Mouse (Mus musculus) liver, embryonic 16.5 days (tissue): Measurements from ENCODE around the gene Gm498. TPM values are rescaled to one million over a fixed set of nuclear protein-coding genes. Genes with fewer than 3 reads are reported as not detected.

ENCODE experiments used
- ATAC-seq: fragments of 200-750 bp; cut with Nextera tagmentation; 2 replicates; pipeline ENCODE4 v1.8.0; 2017; ENCODE audit warnings: low read depth, mild to moderate bottlenecking, moderate number of reproducible peaks, moderate library complexity
- H3K27ac ChIP-seq: fragments of 300-500 bp; sonication (generic); 2 replicates; pipeline ENCODE4 v1.5.1; 2014; ENCODE audit warnings: mild to moderate bottlenecking, low read length
- H3K27me3 ChIP-seq: fragments of 300-500 bp; sonication (generic); 2 replicates; pipeline ENCODE4 v1.6.1; 2014; ENCODE audit warnings: low read depth, low read length, mixed read lengths; ENCODE audit not compliant: control insufficient read depth, insufficient read depth
- H3K36me3 ChIP-seq: fragments of 300-500 bp; sonication (generic); 2 replicates; pipeline ENCODE4 v1.6.1; 2014; ENCODE audit warnings: mild to moderate bottlenecking; ENCODE audit not compliant: control insufficient read depth, insufficient read depth
- H3K4me1 ChIP-seq: fragments of 300-500 bp; sonication (generic); 2 replicates; pipeline ENCODE4 v1.6.1; 2014; ENCODE audit warnings: low read depth, low read length, mixed read lengths; ENCODE audit not compliant: control insufficient read depth
- H3K4me2 ChIP-seq: fragments of 300-500 bp; sonication (generic); 2 replicates; pipeline ENCODE4 v1.6.1; 2014; ENCODE audit warnings: low read depth, low read length, mixed read lengths
- H3K4me3 ChIP-seq: fragments of 300-500 bp; sonication (generic); 2 replicates; pipeline ENCODE4 v1.5.1; 2014; ENCODE audit warnings: low read depth, mild to moderate bottlenecking, low read length
- H3K9ac ChIP-seq: fragments of 300-500 bp; sonication (generic); 2 replicates; pipeline ENCODE4 v1.6.1; 2014; ENCODE audit warnings: low read depth, low read length
- H3K9me3 ChIP-seq: fragments of 300-500 bp; sonication (generic); replicated peaks from 2 replicates; pipeline ENCODE4 v1.6.1; 2016; ENCODE audit warnings: low read length; ENCODE audit not compliant: control insufficient read depth
- WGBS: fragments of 180-500 bp; shearing (Covaris S2); extraction: QIAGEN DNeasy Blood & Tissue Kit; methylation state at CpG from one replicate; pipeline ENCODE4 v1.1.7; 2014; ENCODE audit not compliant: insufficient replicate concordance; 5-methylcytosine and 5-hydroxymethylcytosine counted together
- polyA plus RNA-seq: library from polyadenylated mRNA; unstranded; fragments of >200 nt; fragmentation: Nextera tagmentation; extraction: Ambion mirVana; gene quantifications from 2 replicates; pipeline ENCODE4 v1.2.1, GENCODE M21; 2015

Gene Gm498
- polyA plus RNA-seq, 1 experiment from 2014 or later, result not detected

DNA sequence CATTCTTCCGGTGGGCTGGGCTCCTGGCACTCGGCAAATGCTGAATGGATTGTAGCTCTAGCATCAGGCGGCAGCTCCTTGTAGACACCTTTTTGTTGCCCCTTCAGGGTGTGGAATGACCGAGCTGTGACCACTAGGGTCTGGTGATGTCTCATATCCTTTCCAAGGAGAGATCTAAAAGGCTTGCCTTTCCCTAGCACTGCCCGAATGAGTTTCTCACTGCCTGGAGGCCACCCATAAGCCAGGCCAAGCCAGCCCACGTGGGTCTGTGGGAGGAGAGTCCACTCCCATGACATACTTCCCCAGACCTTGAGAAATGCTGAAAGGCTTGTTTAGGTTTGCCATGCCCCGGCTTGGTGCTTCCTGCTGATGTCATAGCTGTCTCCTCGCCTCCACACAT, 34.4 kb upstream of the Gm498 start:
- H3K27me3 ChIP-seq, result no peaks in the 10 kb centered on the region
- no peaks in the 10 kb centered on the region for H3K9me3 ChIP-seq
- H3K4me3 ChIP-seq, result no peak overlapping the region
- peaks cover 17% of the 10 kb centered on the region for H3K4me1 ChIP-seq
- no peak overlapping the region for H3K4me2 ChIP-seq
- no peak for ATAC-seq
- no peak overlapping the region for H3K9ac ChIP-seq
- H3K27ac ChIP-seq, result no peak overlapping the region
- no peaks in the 10 kb centered on the region for H3K36me3 ChIP-seq
- WGBS, result 64% methylated on average over 8 of the region's 8 CpGs

DNA sequence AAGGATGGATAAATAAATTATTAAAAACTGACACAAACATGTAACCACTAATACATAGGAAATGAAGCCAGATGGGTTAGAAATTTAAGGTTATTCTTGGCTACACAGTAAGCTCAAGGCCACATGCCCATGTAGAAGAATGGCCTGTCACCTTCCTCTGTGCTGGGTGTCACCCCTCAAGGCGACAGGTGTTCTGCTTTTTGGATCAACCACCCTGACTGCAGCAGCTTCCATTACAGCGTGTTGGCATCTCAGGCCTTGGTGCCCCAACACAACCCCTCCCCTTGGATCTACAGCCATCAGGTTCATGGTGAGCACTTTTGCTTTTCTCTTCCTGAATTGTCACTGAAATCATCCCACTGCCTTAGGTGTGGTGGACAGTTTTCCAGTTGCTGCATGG, 34.0 kb upstream of the Gm498 start:
- Histone ChIP-seq H3K27me3 (no peaks in the 10 kb centered on the region), H3K4me2 (no peak overlapping the region), H3K4me1 (peaks cover 17% of the 10 kb centered on the region), H3K4me3 (no peak overlapping the region), H3K9me3 (no peaks in the 10 kb centered on the region), H3K27ac (no peak overlapping the region), H3K36me3 (no peaks in the 10 kb centered on the region), H3K9ac (no peak overlapping the region)
- 77% methylated on average over 2 of the region's 2 CpGs for WGBS
- no peak for ATAC-seq

DNA sequence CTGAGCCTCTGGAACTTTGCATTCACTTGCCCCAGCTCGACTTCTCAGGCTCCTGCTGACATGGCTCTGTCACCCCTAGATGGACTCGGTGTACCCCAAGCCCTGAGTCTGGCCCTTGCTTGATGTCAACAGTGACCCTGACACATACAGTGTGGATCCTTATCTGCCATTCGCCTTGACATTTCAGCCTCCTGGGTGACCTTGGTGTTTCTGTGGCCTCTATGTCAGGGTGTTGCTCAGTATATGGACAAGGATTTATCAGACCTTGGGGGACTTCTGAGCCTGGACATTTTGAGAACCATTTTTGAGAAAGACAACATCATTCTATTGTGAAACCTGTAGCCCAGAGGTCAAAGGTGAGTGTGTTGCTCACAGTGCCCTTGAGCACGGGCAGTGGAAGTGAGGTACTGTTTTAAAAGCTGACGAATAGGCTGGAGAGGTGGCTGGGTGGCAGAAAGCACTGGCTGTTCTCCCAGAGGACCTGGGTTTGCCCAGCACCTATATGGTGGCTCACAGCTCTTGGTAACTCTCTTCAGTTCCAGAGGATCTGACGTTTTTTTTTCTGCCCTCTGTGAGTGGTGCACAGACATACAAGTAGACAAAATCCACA, 33.0 kb upstream of the Gm498 start:
- H3K4me2 ChIP-seq, result no peak overlapping the region
- ATAC-seq, result no peak
- H3K9me3 ChIP-seq, result no peaks in the 10 kb centered on the region
- H3K4me1 ChIP-seq, result peaks cover 17% of the 10 kb centered on the region
- H3K27me3 ChIP-seq, result no peaks in the 10 kb centered on the region
- H3K4me3 ChIP-seq, result no peak overlapping the region
- no peak overlapping the region for H3K9ac ChIP-seq
- 43% methylated on average over 6 of the region's 6 CpGs for WGBS
- H3K27ac ChIP-seq, result peak overlapping the region; percentile 48
- no peaks in the 10 kb centered on the region for H3K36me3 ChIP-seq

GRCm38 (mm10) chr7:143834316-143834715, 32.3 kb upstream of the Gm498 start:
- peaks cover 14% of the 10 kb centered on the region for H3K4me1 ChIP-seq
- peak overlapping the region; percentile 48 for H3K27ac ChIP-seq
- ATAC-seq, result no peak
- no peaks in the 10 kb centered on the region for H3K36me3 ChIP-seq
- H3K4me3 ChIP-seq, result no peak overlapping the region
- H3K27me3 ChIP-seq, result no peaks in the 10 kb centered on the region
- H3K9ac ChIP-seq, result no peak overlapping the region
- no peak overlapping the region for H3K4me2 ChIP-seq
- WGBS, result 60% methylated on average over 2 of the region's 2 CpGs
- no peaks in the 10 kb centered on the region for H3K9me3 ChIP-seq

GRCm38 (mm10) chr7:143834972-143835371, 31.7 kb upstream of the Gm498 start:
- ATAC-seq, result no peak
- no peak overlapping the region for H3K27ac ChIP-seq
- H3K4me3 ChIP-seq, result no peak overlapping the region
- peaks cover 13% of the 10 kb centered on the region for H3K4me1 ChIP-seq
- no peaks in the 10 kb centered on the region for H3K9me3 ChIP-seq
- H3K36me3 ChIP-seq, result no peaks in the 10 kb centered on the region
- H3K4me2 ChIP-seq, result no peak overlapping the region
- H3K9ac ChIP-seq, result no peak overlapping the region
- no peaks in the 10 kb centered on the region for H3K27me3 ChIP-seq
- 36% methylated on average over 3 of the region's 3 CpGs for WGBS

- Histone ChIP-seq H3K27me3 (no peaks in the 10 kb centered on the region), H3K9ac (no peak overlapping the region), H3K36me3 (peaks cover 15% of the 10 kb centered on the region), H3K4me3 (no peak overlapping the region), H3K4me2 (no peak overlapping the region), H3K9me3 (no peaks in the 10 kb centered on the region), H3K27ac (no peak overlapping the region), H3K4me1 (peaks cover 7% of the 10 kb centered on the region)
- WGBS, result 68% methylated on average over 3 of the region's 3 CpGs
- no peak for ATAC-seq
Observed at GRCm38 (mm10) chr7:143837705-143838358, 28.8 kb upstream of the Gm498 start.

- Histone ChIP-seq H3K36me3 (peaks cover 25% of the 10 kb centered on the region), H3K9me3 (no peaks in the 10 kb centered on the region), H3K27ac (no peak overlapping the region), H3K4me2 (no peak overlapping the region), H3K27me3 (no peaks in the 10 kb centered on the region), H3K4me3 (no peak overlapping the region), H3K4me1 (peaks cover 4% of the 10 kb centered on the region), H3K9ac (no peak overlapping the region)
- 72% methylated on average over 5 of the region's 5 CpGs for WGBS
- ATAC-seq, result no peak
Observed at GRCm38 (mm10) chr7:143840121-143840520, 26.5 kb upstream of the Gm498 start.

- no peaks in the 10 kb centered on the region for H3K9me3 ChIP-seq
- H3K4me3 ChIP-seq, result no peak overlapping the region
- no peak for ATAC-seq
- peaks cover 25% of the 10 kb centered on the region for H3K36me3 ChIP-seq
- H3K27ac ChIP-seq, result no peak overlapping the region
- no peak overlapping the region for H3K9ac ChIP-seq
- H3K4me2 ChIP-seq, result no peak overlapping the region
- H3K4me1 ChIP-seq, result no peaks in the 10 kb centered on the region
- H3K27me3 ChIP-seq, result no peaks in the 10 kb centered on the region
- 81% methylated on average over 8 of the region's 8 CpGs for WGBS
Observed at GRCm38 (mm10) chr7:143841301-143841700, 25.3 kb upstream of the Gm498 start.

DNA sequence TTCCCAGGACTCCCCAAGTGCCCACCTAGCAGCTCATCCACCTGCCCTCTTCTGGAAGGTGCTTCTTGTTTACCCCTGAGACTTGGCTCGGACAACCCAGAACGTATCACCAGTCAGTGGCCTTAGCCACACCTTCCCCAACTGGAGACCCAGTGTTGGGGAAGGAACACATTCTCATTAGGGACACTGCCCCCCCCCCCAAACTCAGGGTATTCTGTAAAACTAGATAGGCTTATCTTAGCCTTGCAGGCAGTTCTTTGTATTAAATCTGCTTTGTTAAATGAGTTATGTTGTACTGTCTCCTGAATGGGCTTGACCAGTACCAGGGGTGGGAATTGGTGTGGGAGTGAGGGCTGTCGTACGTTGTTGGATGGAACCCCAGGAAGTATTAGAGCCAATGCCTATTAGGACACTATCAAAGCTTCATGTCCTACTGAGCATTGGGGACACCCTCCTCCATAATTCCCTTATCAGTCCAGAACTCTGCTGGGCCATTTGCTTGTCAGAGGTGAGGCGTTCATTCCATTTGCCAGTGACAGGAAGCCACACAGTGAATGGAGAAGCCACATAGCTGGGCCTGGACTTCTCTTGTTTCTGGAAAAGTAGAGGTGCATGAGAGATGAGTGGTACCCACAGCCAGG, 18.4 kb upstream of the Gm498 start:
- Histone ChIP-seq H3K4me2 (no peak overlapping the region), H3K36me3 (peaks cover 8% of the 10 kb centered on the region), H3K27me3 (no peaks in the 10 kb centered on the region), H3K9me3 (no peaks in the 10 kb centered on the region), H3K27ac (no peak overlapping the region), H3K9ac (no peak overlapping the region), H3K4me1 (no peaks in the 10 kb centered on the region), H3K4me3 (no peak overlapping the region)
- peak; percentile 53 for ATAC-seq
- WGBS, result 26% methylated on average over 5 of the region's 5 CpGs
